ENCODE assay signal across 23 mouse cellular contexts in genomic region chr14:78916691-78917090, GRCm38 (mm10).
"Had no signal": no experiment of that assay in that cellular context is flagged by ENCODE, and none has a peak within 500 bp of the region (broad histone marks: within the 10 kb centered on the region; RNA-seq: fewer than 3 reads in every experiment).

No protein-coding gene starts in this region.

- H3K4me2 ChIP-seq: limb, embryonic 13.5 days; liver, embryonic 12.5 days; liver, embryonic 15.5 days; lung, embryonic 15.5 days; midbrain, embryonic 12.5 days; midbrain, embryonic 15.5 days; neural tube, embryonic 12.5 days; neural tube, embryonic 15.5 days; stomach, embryonic 15.5 days had no signal

- H3K9ac ChIP-seq: limb, embryonic 13.5 days; liver, embryonic 12.5 days; liver, embryonic 15.5 days; lung, embryonic 15.5 days; midbrain, embryonic 12.5 days; midbrain, embryonic 15.5 days; neural tube, embryonic 12.5 days; neural tube, embryonic 15.5 days; stomach, embryonic 15.5 days had no signal

- DNase-seq: kidney, postnatal 25 days; layer of hippocampus, adult 9-11 months; liver; lung, adult 18-20 months; lung, postnatal 10 days; lung, postnatal 36 days; right cerebral cortex, adult 18-20 months; right cerebral cortex, postnatal 14 days; spleen, adult 18-20 months; thymus, postnatal 25 days had no signal

- H3K27me3 ChIP-seq: limb, embryonic 13.5 days; liver, embryonic 12.5 days; liver, embryonic 15.5 days; lung, embryonic 15.5 days; megakaryocyte, embryonic 14.5 days; midbrain, embryonic 12.5 days; midbrain, embryonic 15.5 days; neural tube, embryonic 12.5 days; neural tube, embryonic 15.5 days; stomach, embryonic 15.5 days had no signal

- ATAC-seq: liver, embryonic 12.5 days; midbrain, embryonic 15.5 days had no signal

- H3K9me3 ChIP-seq: limb, embryonic 10.5 days; limb, embryonic 13.5 days; liver, embryonic 12.5 days; liver, embryonic 15.5 days; lung, embryonic 15.5 days; megakaryocyte, embryonic 14.5 days; midbrain, embryonic 12.5 days; midbrain, embryonic 15.5 days; neural tube, embryonic 12.5 days; neural tube, embryonic 15.5 days; stomach, embryonic 15.5 days had no signal

- H3K4me3 ChIP-seq: layer of hippocampus, adult 2 months; limb, embryonic 10.5 days; limb, embryonic 13.5 days; liver, embryonic 12.5 days; liver, embryonic 15.5 days; lung, embryonic 15.5 days; megakaryocyte, embryonic 14.5 days; midbrain, embryonic 12.5 days; midbrain, embryonic 15.5 days; neural tube, embryonic 12.5 days; neural tube, embryonic 15.5 days; stomach, embryonic 15.5 days had no signal

- H3K27ac ChIP-seq: kidney, postnatal 0 days; layer of hippocampus, adult 2 months; limb, embryonic 10.5 days; limb, embryonic 13.5 days; liver, embryonic 12.5 days; liver, embryonic 15.5 days; lung, embryonic 15.5 days; midbrain, embryonic 12.5 days; midbrain, embryonic 15.5 days; neural tube, embryonic 12.5 days; neural tube, embryonic 15.5 days; stomach, embryonic 15.5 days had no signal

- H3K36me3 ChIP-seq: limb, embryonic 10.5 days; limb, embryonic 13.5 days; lung, embryonic 15.5 days; midbrain, embryonic 12.5 days; midbrain, embryonic 15.5 days; neural tube, embryonic 12.5 days; neural tube, embryonic 15.5 days; stomach, embryonic 15.5 days had no signal

- H3K4me1 ChIP-seq: limb, embryonic 10.5 days; liver, embryonic 12.5 days; liver, embryonic 15.5 days; lung, embryonic 15.5 days; midbrain, embryonic 12.5 days; midbrain, embryonic 15.5 days; neural tube, embryonic 12.5 days; neural tube, embryonic 15.5 days; stomach, embryonic 15.5 days had no signal
